Mouse (Mus musculus) B cell, adult 2 months (primary cell): Measurements from ENCODE around the gene Asb18.

Experiments
- DNase-seq, 2 experiments: peaks; one replicate each; pipeline ENCODE4 v3.0.0; 2022

Gene Asb18

GRCm38 (mm10) chr1:89969714-89970110, 44.8 kb downstream of the Asb18 start:
- DNase-seq: no peak

GRCm38 (mm10) chr1:89969072-89969713, 45.3 kb downstream of the Asb18 start:
- no peak for DNase-seq

GRCm38 (mm10) chr1:89968111-89968851, 46.2 kb downstream of the Asb18 start:
- no peak for DNase-seq

- DNase-seq: no peak
Observed at GRCm38 (mm10) chr1:89967585-89967984, 46.9 kb downstream of the Asb18 start.

GRCm38 (mm10) chr1:89964426-89964825, 50.0 kb downstream of the Asb18 start:
- DNase-seq: no peak

- DNase-seq: no peak
Observed at GRCm38 (mm10) chr1:89963296-89963695, 51.2 kb downstream of the Asb18 start.

GRCm38 (mm10) chr1:89962092-89962491, 52.4 kb downstream of the Asb18 start:
- DNase-seq: no peak

- DNase-seq: no peak
Observed at GRCm38 (mm10) chr1:89959393-89959792, 55.1 kb downstream of the Asb18 start.

- DNase-seq: peak; percentile 38 to 45
Observed at GRCm38 (mm10) chr1:89943202-89943601, 71.3 kb downstream of the Asb18 start.

- DNase-seq: no peak
Observed at GRCm38 (mm10) chr1:89942395-89942976, 72.0 kb downstream of the Asb18 start.

GRCm38 (mm10) chr1:89941701-89942381, 72.6 kb downstream of the Asb18 start:
- no peak for DNase-seq

- DNase-seq: no peak
Observed at GRCm38 (mm10) chr1:89940961-89941524, 73.4 kb downstream of the Asb18 start.

- peak; percentile 52 to 56 for DNase-seq
Observed at GRCm38 (mm10) chr1:89939981-89940726, 74.3 kb downstream of the Asb18 start.

GRCm38 (mm10) chr1:89939596-89939960, 74.9 kb downstream of the Asb18 start:
- no peak for DNase-seq

- no peak for DNase-seq
Observed at GRCm38 (mm10) chr1:89938884-89939595, 75.4 kb downstream of the Asb18 start.

- DNase-seq: no peak
Observed at GRCm38 (mm10) chr1:89935493-89936348, 78.7 kb downstream of the Asb18 start.

GRCm38 (mm10) chr1:89934316-89935260, 79.9 kb downstream of the Asb18 start:
- no peak for DNase-seq

- DNase-seq: no peak
Observed at GRCm38 (mm10) chr1:89933786-89934185, 80.7 kb downstream of the Asb18 start.

- no peak for DNase-seq
Observed at GRCm38 (mm10) chr1:89933028-89933427, 81.4 kb downstream of the Asb18 start.

- no peak for DNase-seq
Observed at GRCm38 (mm10) chr1:89932616-89933015, 81.8 kb downstream of the Asb18 start.
